Mouse (Mus musculus) lung, postnatal 4 days (tissue): ENCODE results near the gene Surf4.

Source experiments
- DNase-seq, 2 experiments: peaks; one replicate each; pipeline ENCODE4 v3.0.0; 2021

The Surf4 gene

GRCm38 (mm10) chr2:26927745-26928476, 5.8 kb downstream of the Surf4 start:
- no peak for DNase-seq

- no peak for DNase-seq
These were observed 11.9 kb downstream of the Surf4 start for GRCm38 (mm10) chr2:26921784-26922183.

- no peak for DNase-seq
These were observed 13.4 kb downstream of the Surf4 start for GRCm38 (mm10) chr2:26920190-26920855.

GRCm38 (mm10) chr2:26919684-26920083, 14.0 kb downstream of the Surf4 start:
- DNase-seq = no peak

GRCm38 (mm10) chr2:26916738-26917137, 17.0 kb downstream of the Surf4 start:
- DNase-seq = no peak

- peak; percentile 86 to 88 for DNase-seq
These were observed 17.6 kb downstream of the Surf4 start, which contains the start of the genes Surf2 and Surf1 for GRCm38 (mm10) chr2:26915927-26916728. Gene Surf2 (plus strand): TSS chr2:26916367. Gene Surf1 (minus strand): TSS chr2:26916530.

- no peak for DNase-seq
These were observed 19.4 kb downstream of the Surf4 start for GRCm38 (mm10) chr2:26914148-26914941.

- DNase-seq = no peak
These were observed 20.1 kb downstream of the Surf4 start for GRCm38 (mm10) chr2:26913416-26914147.

- no peak for DNase-seq
These were observed 21.4 kb downstream of the Surf4 start for GRCm38 (mm10) chr2:26912253-26912770.

- peak in 1 of 2 experiments; percentile 79 for DNase-seq
These were observed 22.5 kb downstream of the Surf4 start for GRCm38 (mm10) chr2:26910994-26911765.

- peak; percentile 100 for DNase-seq
These were observed 23.4 kb downstream of the Surf4 start, which contains the start of the genes Med22 and Rpl7a for GRCm38 (mm10) chr2:26910124-26910993. Gene Med22 (minus strand): TSS chr2:26910677. Gene Rpl7a (plus strand): TSS chr2:26910764.

- no peak for DNase-seq
These were observed 24.3 kb downstream of the Surf4 start for GRCm38 (mm10) chr2:26909387-26909784.

GRCm38 (mm10) chr2:26908710-26909386, 24.9 kb downstream of the Surf4 start:
- no peak for DNase-seq

- DNase-seq = peak; percentile 57 to 75
These were observed 26.6 kb downstream of the Surf4 start for GRCm38 (mm10) chr2:26907109-26907508.

GRCm38 (mm10) chr2:26906431-26906830, 27.3 kb downstream of the Surf4 start:
- no peak for DNase-seq

- DNase-seq = peak in 1 of 2 experiments; percentile 4
These were observed 27.8 kb downstream of the Surf4 start for GRCm38 (mm10) chr2:26905936-26906335.

GRCm38 (mm10) chr2:26903311-26903710, 30.4 kb downstream of the Surf4 start:
- no peak for DNase-seq

- peak; percentile 95 to 97 for DNase-seq
These were observed 31.1 kb downstream of the Surf4 start, which contains the start of gene Surf6 for GRCm38 (mm10) chr2:26902467-26903220. Gene Surf6 (minus strand): TSS chr2:26902879.
